Mouse (Mus musculus): ENCODE results near the gene Inhbb.

DNA sequence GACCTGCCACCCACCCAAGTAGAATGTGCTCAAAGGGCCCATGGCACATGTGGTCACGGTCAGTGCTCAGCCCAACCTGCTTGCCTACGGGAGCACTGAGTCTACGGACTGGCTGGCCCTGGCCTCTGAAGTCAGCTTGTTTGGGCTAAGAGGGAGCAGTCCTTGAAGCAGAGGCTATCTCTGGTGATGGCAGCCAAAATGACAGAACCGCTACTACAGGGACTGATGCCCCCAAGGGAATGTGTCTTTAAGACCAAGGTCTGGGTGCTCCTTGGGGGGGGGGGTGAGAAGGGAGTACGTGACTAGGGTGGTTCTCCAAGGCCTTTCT lies 35.4 kb upstream of the Inhbb start:
- TF ChIP-seq CTCF (IDR thresholded peaks at IDR 0.05; ENCODE audit: extremely low read depth, insufficient read length, insufficient replicate concordance, low read depth, low read length) (no peak), POLR2A (IDR thresholded peaks at IDR 0.05; ENCODE audit: low read depth, low read length) (no peak)
